Mouse (Mus musculus): ENCODE measurements around the gene Arid1b.

Arid1b gene

DNA sequence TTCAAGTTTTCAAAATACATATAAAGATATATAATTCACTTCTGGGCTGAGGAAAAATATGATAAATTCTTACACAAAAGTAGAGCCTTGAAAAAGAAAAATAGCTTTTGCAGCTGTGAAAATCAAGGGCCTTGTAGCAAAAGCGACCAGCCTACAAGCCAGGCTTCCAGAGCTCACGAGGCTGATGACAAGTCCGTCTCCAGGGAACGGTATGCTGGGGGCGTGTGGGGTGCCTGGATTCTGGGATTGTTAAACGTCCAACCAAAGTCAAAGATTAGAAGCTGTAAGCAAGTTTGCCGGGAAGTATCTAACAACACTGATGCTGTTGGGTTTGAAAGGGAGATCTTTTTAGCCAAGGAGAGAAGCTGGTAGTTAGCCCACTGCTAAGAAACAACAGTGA lies 377.4 kb downstream of the Arid1b start:
- Histone ChIP-seq H3K4me1 (replicated peaks; ENCODE audit: low read depth, low read length) (no peaks in the 10 kb centered on the region), H3K4me3 (replicated peaks; ENCODE audit: low read length) (no peak overlapping the region), H3K27me3 (ENCODE audit: insufficient read depth, low read length) (peaks cover 5% of the 10 kb centered on the region; the same call in 1 of the 2 replicates), H3K9me3 (ENCODE audit: low read length) (peaks cover 13% of the 10 kb centered on the region), H3K36me3 (ENCODE audit: insufficient read depth, low read length) (no peaks in the 10 kb centered on the region)
- TF ChIP-seq CTCF (conservative IDR thresholded peaks at IDR 0.05; ENCODE audit: low read length) (no peak), NANOG (IDR thresholded peaks at IDR 0.05; ENCODE audit: borderline replicate concordance, low read length) (no peak), POU5F1 (IDR thresholded peaks at IDR 0.05; ENCODE audit: borderline replicate concordance, low read length) (no peak)

DNA sequence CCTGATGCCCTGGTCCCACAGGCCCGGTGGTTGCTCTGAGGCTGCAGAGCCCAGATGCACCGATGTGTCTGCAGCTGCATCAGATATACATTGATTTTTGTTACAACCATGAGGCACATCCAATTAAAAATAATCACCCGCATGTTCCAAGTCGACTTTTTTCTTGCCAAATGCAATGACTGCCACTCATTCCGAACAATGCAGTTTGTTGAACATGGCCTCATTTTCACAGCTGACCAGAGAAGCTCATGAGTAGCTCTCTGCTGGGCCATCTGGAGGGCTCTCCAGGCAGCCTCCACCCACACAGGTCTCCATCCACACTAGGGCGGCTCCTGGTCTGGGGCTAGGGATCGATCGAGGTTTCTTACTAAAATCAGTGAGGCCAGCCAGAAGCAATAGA lies 378.8 kb downstream of the Arid1b start:
- TF ChIP-seq NANOG (IDR thresholded peaks at IDR 0.05; ENCODE audit: borderline replicate concordance, low read length) (no peak), POU5F1 (IDR thresholded peaks at IDR 0.05; ENCODE audit: borderline replicate concordance, low read length) (no peak), CTCF (conservative IDR thresholded peaks at IDR 0.05; ENCODE audit: low read length) (no peak)
- H3K36me3 ChIP-seq (ENCODE audit: insufficient read depth, low read length) = no peaks in the 10 kb centered on the region
- H3K27me3 ChIP-seq (ENCODE audit: insufficient read depth, low read length) = peaks cover 5% of the 10 kb centered on the region; the same call in 1 of the 2 replicates
- peaks cover 13% of the 10 kb centered on the region for H3K9me3 ChIP-seq (ENCODE audit: low read length)
- peaks cover 14% of the 10 kb centered on the region for H3K4me1 ChIP-seq (replicated peaks; ENCODE audit: low read depth, low read length)
- H3K4me3 ChIP-seq (replicated peaks; ENCODE audit: low read length) = no peak overlapping the region

DNA sequence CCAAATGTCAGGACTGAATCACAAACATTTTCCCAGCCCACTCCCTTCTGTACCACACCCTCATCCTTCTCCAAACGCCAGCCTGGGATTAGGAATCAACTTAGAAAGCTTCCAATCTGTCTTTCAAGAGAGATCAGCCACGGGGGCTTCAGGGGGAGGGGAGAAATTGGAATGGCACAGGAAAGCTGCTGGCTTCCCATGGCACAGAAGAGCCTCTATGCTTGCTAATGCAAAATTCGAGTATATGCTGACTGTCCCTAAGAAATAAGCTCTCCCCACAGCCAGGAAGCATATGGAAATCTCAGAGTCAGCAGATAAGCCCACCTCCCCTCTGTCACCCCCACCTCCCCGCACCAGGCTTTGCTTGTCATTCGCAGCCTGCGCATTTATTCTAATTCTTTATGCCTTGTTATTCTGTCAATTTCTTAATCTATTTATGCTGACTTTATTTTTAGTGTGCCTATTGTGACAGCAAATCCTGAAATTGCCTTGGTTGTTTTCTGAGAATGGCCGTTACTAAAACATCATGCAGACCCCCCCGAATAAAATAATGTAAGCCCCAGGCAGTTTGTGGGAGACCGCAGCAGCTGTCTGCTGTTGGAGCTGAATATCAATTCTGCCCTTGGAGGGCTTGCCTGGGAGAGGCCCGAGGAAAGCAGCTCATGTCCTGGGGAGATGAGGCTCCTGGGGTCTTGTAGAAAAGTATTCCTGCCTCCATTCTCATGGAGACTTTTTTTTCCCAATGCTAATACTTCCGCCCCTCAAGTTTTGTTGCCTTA lies 383.2 kb downstream of the Arid1b start:
- H3K36me3 ChIP-seq (ENCODE audit: insufficient read depth, low read length) = no peaks in the 10 kb centered on the region
- H3K9me3 ChIP-seq (ENCODE audit: low read length) = no peaks in the 10 kb centered on the region
- peaks cover 25% of the 10 kb centered on the region for H3K4me1 ChIP-seq (replicated peaks; ENCODE audit: low read depth, low read length)
- 0 out of 2 replicates have a peak, but pooled peaks cover 5% of the 10 kb centered on the region for H3K27me3 ChIP-seq (ENCODE audit: insufficient read depth, low read length)
- TF ChIP-seq NANOG (IDR thresholded peaks at IDR 0.05; ENCODE audit: borderline replicate concordance, low read length) (no peak), CTCF (conservative IDR thresholded peaks at IDR 0.05; ENCODE audit: low read length) (no peak), POU5F1 (IDR thresholded peaks at IDR 0.05; ENCODE audit: borderline replicate concordance, low read length) (no peak)
- no peak overlapping the region for H3K4me3 ChIP-seq (replicated peaks; ENCODE audit: low read length)

DNA sequence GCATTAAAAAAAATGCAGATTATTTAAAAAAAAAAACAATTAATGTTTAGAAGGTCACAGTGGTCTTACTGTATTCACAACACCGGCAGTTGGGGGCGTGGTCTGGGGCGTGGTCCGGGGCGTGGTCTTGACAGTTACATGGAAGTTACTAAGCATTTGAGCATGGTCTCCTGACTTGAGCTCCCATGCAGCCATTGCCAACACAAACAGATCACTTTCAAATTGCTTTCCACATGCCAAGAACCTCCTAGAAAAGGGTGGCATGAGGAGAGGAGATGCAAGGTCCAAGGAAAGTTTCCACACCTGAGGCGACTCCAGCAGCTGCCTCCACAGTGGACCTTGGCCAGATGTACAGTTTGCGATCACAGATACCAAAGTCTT lies 383.8 kb downstream of the Arid1b start:
- no peak for TF ChIP-seq NANOG (IDR thresholded peaks at IDR 0.05; ENCODE audit: borderline replicate concordance, low read length)
- TF ChIP-seq CTCF (conservative IDR thresholded peaks at IDR 0.05; ENCODE audit: low read length) = no peak
- no peak for TF ChIP-seq POU5F1 (IDR thresholded peaks at IDR 0.05; ENCODE audit: borderline replicate concordance, low read length)
- Histone ChIP-seq H3K4me3 (replicated peaks; ENCODE audit: low read length) (no peak overlapping the region), H3K4me1 (replicated peaks; ENCODE audit: low read depth, low read length) (peaks cover 25% of the 10 kb centered on the region), H3K36me3 (ENCODE audit: insufficient read depth, low read length) (no peaks in the 10 kb centered on the region), H3K27me3 (ENCODE audit: insufficient read depth, low read length) (peaks cover 11% of the 10 kb centered on the region), H3K9me3 (ENCODE audit: low read length) (no peaks in the 10 kb centered on the region)

DNA sequence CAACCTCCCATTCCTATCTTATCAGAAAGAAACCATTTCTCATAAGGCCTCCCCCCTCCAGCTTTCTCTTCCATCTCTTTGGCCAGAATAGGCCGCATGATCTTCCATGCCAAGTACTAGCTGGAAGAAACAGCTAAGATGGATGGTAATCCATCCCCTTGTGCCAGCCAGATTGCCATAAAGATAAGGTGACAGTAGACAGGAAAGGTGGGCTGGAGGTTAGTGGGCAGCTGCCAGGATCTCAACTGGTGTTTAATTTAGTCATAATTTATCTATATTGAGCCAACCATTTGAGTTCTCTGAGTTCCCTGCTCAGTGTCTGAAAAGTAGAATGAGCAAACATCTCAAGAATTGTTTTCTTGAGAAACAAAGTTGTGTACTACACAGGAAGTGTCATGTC lies 391.6 kb downstream of the Arid1b start:
- no peaks in the 10 kb centered on the region for H3K9me3 ChIP-seq (ENCODE audit: low read length)
- H3K36me3 ChIP-seq (ENCODE audit: insufficient read depth, low read length) = no peaks in the 10 kb centered on the region
- H3K4me1 ChIP-seq (replicated peaks; ENCODE audit: low read depth, low read length) = peaks cover 28% of the 10 kb centered on the region
- no peak overlapping the region for H3K4me3 ChIP-seq (replicated peaks; ENCODE audit: low read length)
- H3K27me3 ChIP-seq (ENCODE audit: insufficient read depth, low read length) = peaks cover 30% of the 10 kb centered on the region
- no peak for TF ChIP-seq CTCF (conservative IDR thresholded peaks at IDR 0.05; ENCODE audit: low read length)
- no peak for TF ChIP-seq NANOG (IDR thresholded peaks at IDR 0.05; ENCODE audit: borderline replicate concordance, low read length)
- no peak for TF ChIP-seq POU5F1 (IDR thresholded peaks at IDR 0.05; ENCODE audit: borderline replicate concordance, low read length)

DNA sequence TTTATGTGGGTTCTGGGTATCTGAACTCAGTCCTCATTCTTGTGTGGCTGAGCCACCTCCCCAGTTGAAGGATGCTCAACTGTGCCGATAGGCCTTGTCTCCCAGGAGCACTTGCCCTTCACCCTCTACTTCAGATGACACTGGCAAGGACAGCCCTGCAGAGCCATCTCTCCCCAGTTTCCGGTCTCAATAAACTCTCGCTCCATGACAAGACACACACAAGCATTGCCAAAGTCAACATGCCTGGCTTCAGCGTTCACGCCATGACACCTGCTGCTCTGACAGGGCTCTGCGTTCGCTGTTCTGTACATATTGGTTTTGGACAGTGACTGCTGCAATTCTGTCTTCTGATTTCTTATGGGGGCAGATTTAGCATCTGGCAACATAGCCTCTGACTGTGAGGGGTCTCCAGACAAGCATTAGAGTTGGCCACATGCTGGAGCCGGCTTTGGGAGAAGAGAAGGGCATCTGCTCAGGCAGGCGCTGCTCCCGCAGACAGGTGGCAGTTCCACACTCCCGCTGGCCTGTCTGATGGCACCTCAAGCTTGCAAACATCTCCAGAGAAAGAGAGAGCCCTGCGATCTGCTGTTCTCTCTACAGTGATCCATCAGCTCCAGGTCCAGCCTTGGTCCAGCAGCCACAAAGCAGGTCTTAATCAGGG lies 392.9 kb downstream of the Arid1b start:
- Histone ChIP-seq H3K36me3 (ENCODE audit: insufficient read depth, low read length) (no peaks in the 10 kb centered on the region), H3K4me1 (replicated peaks; ENCODE audit: low read depth, low read length) (peaks cover 28% of the 10 kb centered on the region), H3K4me3 (replicated peaks; ENCODE audit: low read length) (no peak overlapping the region), H3K27me3 (ENCODE audit: insufficient read depth, low read length) (peaks cover 30% of the 10 kb centered on the region), H3K9me3 (ENCODE audit: low read length) (no peaks in the 10 kb centered on the region)
- no peak for TF ChIP-seq CTCF (conservative IDR thresholded peaks at IDR 0.05; ENCODE audit: low read length)
- no peak for TF ChIP-seq POU5F1 (IDR thresholded peaks at IDR 0.05; ENCODE audit: borderline replicate concordance, low read length)
- no peak for TF ChIP-seq NANOG (IDR thresholded peaks at IDR 0.05; ENCODE audit: borderline replicate concordance, low read length)

DNA sequence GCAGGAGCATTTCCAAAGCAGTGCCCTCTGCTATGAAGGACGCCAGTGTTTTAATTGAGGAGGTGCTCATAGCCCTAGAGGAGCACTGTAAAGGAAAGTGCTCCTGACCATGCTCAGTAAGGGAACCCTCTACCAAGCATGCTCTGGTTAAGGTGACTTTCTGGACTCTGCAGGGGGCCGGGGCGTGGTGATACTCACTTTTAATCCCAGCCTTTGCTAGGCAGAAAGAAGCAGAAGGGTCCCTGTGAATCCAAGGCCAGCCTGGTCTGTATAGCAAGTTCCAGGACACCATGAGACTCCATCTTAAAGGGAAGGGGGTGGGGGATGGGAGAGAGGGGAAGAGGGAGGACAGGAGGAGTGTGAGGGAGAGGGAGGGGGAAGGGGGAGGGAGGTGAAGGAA lies 394.2 kb downstream of the Arid1b start:
- peaks cover 28% of the 10 kb centered on the region for H3K4me1 ChIP-seq (replicated peaks; ENCODE audit: low read depth, low read length)
- TF ChIP-seq POU5F1 (IDR thresholded peaks at IDR 0.05; ENCODE audit: borderline replicate concordance, low read length) (no peak), NANOG (IDR thresholded peaks at IDR 0.05; ENCODE audit: borderline replicate concordance, low read length) (no peak), CTCF (conservative IDR thresholded peaks at IDR 0.05; ENCODE audit: low read length) (no peak)
- H3K27me3 ChIP-seq (ENCODE audit: insufficient read depth, low read length) = peaks cover 27% of the 10 kb centered on the region
- no peaks in the 10 kb centered on the region for H3K36me3 ChIP-seq (ENCODE audit: insufficient read depth, low read length)
- peaks cover 8% of the 10 kb centered on the region for H3K9me3 ChIP-seq (ENCODE audit: low read length)
- no peak overlapping the region for H3K4me3 ChIP-seq (replicated peaks; ENCODE audit: low read length)

DNA sequence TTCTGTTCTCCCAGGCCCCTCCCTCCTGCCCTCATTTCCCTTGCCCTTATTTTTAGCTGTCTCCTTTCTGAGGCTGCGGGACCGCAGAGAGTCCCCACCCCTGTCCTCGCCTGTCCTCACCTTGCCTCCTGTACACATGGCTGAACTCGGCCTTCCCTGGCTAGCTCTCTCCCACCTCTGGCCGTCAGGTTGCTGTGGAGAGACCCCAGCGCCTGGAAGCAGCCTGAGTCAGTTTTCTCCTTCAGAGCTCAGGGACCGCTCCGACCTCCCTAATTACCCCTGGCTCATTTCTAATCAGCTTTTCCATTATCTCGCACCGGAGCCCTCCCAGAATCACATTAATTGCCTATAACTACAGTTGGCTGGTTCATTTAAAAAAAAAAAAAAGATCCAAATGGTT lies 396.6 kb downstream of the Arid1b start:
- no peaks in the 10 kb centered on the region for H3K36me3 ChIP-seq (ENCODE audit: insufficient read depth, low read length)
- H3K9me3 ChIP-seq (ENCODE audit: low read length) = peaks cover 10% of the 10 kb centered on the region
- TF ChIP-seq CTCF (conservative IDR thresholded peaks at IDR 0.05; ENCODE audit: low read length) (no peak), NANOG (IDR thresholded peaks at IDR 0.05; ENCODE audit: borderline replicate concordance, low read length) (no peak), POU5F1 (IDR thresholded peaks at IDR 0.05; ENCODE audit: borderline replicate concordance, low read length) (no peak)
- H3K4me1 ChIP-seq (replicated peaks; ENCODE audit: low read depth, low read length) = peaks cover 28% of the 10 kb centered on the region
- H3K27me3 ChIP-seq (ENCODE audit: insufficient read depth, low read length) = peaks cover 26% of the 10 kb centered on the region
- H3K4me3 ChIP-seq (replicated peaks; ENCODE audit: low read length) = no peak overlapping the region

Data from E14TG2a.4 (cell line).